Mouse (Mus musculus): Measurements from ENCODE around the gene Uba1y.
"Not testable (repeated sequence)": the region's sequence is repeated elsewhere in the genome, so short reads cannot be mapped to it uniquely, and the experiment has no call there.

Gene Uba1y

DNA sequence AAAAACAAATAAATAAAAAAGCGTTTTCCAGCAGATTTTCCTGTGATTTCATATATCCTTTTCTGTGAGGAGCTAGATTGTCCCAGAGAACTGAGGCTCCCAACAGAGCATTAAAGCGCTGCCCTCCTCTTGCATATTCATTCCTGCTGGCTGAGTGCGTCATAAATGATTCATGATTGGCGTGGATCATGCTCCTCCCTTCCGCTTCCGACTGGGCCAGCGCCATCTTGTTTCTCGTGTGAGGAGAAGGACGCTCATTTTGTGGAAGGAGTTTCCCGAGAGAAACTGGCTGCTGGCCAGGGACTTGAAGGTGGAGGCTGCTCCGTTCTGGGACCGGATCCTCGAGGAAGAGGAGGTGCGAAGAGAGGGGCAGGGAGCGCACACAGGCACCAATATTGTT is at the start of gene Uba1y:
Gene Uba1y (plus strand): TSS at position 254 of the 400 bp plus-strand sequence.
- DNase-seq (ENCODE audit: low spot score in 2 of 2) = no peak

DNA sequence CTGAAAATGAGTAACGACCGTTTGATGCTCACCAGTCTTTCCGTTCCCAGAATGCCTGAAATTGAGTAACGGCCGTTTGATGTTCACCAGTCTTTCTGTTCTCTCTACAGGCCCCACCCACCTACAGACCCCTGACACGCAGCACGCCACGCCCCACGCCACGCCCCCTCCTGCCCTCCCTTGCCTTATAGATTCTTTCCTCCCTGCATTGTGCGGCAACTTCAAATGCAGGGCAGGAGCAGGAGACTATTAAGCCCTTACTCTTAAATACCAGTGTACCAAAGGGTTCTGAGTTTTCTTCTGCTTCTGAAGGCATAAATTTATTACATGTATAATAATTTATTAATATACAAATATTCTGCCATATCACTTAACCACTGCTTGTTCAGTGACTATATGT is 21.1 kb upstream of the Uba1y start, which contains the start of gene Zfy1:
Gene Zfy1 (minus strand): TSS at position 101 of the 400 bp plus-strand sequence.
- not testable (repeated sequence) for DNase-seq (ENCODE audit: low spot score in 2 of 2)

DNA sequence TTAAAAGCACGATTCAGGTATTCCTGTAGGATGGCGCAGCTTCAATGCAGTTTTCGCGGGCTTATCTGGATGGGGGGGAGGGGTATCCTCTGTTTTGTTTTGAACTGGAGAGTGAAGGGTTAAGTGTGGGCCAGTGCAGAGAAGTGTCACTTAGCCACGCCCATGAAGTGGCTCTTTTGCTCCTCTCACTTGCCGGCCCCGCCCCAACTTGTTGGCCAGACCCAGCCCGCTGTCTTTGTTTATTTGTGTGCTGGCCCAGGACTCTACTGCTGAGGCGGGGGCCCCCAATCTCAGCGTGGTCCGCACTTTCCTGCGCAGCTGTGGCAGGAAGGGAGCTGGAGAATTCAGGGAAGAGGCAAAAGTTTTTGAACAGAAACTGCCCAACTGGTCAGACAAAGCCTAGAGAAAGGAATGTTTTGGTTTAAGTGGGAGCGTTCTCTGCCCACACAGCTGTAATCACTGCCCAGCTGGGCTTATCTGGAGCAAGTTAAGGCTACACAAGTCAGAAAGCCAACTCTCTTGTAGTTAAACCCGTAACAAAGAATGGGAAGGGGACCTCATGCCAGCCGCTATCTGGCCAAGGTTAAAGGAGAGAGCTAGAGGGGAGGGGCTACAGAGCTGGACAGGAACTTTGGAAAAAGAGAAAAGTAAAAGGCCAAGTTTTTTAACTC is 9.3 kb upstream of the Uba1y start:
- DNase-seq (ENCODE audit: low spot score in 2 of 2) = no peak

DNA sequence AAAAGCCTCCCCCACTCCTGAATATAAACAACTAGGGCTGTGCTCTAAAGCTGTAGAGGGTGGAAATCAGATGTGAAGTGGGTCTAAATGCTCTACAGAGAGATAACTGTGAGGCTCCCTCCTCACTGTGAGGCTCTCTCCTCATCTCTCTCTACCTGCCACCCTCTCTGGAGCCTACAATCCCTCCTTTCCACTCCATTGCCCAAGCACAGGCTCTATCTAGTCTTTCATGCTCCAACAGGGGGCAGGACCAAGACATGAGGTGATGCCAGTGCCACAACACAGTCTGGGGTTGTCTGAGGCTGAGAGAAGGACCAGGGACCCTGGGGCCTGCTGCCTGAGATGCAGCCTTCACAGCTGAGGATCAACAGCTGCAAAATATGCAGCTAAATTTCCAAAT is 54.0 kb downstream of the Uba1y start:
- no peak for DNase-seq (ENCODE audit: low spot score in 2 of 2)

DNA sequence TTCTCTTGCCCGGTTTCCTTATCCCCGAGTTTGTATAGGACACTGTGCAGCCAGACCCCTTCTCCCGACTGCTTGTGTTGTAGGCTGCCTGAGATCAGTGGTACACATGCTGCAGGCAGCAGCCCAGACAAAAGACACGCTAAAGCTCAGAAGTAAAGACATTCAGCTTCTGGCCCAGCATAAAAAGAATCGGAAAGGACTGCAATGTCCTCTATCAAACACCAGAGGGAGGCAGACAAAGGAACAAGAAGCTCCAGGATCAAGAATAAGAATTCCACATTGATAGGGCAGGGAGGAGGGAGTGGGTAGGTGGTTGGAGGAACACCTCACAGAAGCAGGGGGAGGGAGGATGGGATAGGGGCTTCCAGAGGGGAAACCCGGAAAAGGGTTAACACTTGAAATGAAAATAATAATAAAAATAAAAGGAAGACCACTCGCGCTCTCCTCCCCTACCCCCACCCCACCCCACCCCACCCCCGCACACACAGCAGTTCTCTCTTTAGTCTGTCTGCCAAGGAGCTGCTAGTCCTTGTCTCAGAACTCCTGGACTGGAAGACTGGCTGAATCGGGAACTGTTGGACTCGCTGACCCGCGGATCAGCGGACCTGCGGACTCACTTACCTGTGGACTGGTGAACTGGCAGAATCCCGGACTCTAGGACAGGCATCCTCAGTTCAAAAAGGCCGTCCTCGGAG is 54.6 kb downstream of the Uba1y start:
- DNase-seq (ENCODE audit: low spot score in 2 of 2) = no peak
